Comparison of ENCODE assay signal across 28 mouse cellular contexts in the genomic region with DNA sequence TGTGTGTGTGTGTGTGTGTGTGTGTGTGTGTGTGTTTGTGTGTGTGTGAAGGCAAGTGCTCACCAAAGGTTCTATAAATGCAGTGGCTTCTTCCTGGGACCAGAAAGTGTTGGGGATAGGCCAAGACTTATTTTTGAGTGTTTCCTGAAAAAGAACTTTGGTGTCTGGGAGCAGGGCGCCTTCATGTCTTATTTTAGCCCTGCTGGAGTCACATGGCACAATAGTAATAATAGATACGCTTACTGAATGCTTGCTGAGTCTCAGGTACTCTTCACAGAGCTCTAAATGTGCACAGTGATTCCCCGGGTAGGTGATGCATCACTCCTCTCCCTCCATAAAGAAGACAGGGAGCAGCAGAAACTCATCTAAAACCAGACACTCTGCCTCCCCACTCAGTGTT.
DNase-seq lines count a peak whose midpoint lies in the region; ATAC-seq and TF ChIP-seq lines count a peak whose summit lies in the region.
"Had no signal": no experiment of that assay in that cellular context is flagged by ENCODE, and none has a peak within 500 bp of the region (broad histone marks: within the 10 kb centered on the region; RNA-seq: fewer than 3 reads in every experiment).

No protein-coding gene starts in this region.

- no peak overlapping the region for H3K9ac ChIP-seq in heart, embryonic 11.5 days (ENCODE audit: low read depth, low read length)
- H3K9ac ChIP-seq in kidney, embryonic 15.5 days = no peak overlapping the region
- H3K9ac ChIP-seq: embryonic facial prominence, embryonic 12.5 days; embryonic facial prominence, embryonic 15.5 days; forebrain, postnatal 0 days; heart, embryonic 13.5 days; hindbrain, embryonic 14.5 days had no signal

- no peak for TF ChIP-seq CTCF in kidney, adult 2 months (conservative IDR thresholded peaks at IDR 0.05; ENCODE audit: insufficient read depth, insufficient read length, low read depth, low read length)

- no peak overlapping the region for H3K4me3 ChIP-seq in heart, embryonic 11.5 days (ENCODE audit: low read depth, low read length)
- no peak overlapping the region for H3K4me3 ChIP-seq in kidney, adult 2 months (ENCODE audit: insufficient read depth, low read depth, low read length)
- H3K4me3 ChIP-seq in kidney, embryonic 15.5 days (replicated peaks) = no peak overlapping the region
- H3K4me3 ChIP-seq: embryonic facial prominence, embryonic 12.5 days; embryonic facial prominence, embryonic 15.5 days; heart, embryonic 13.5 days had no signal

- H3K36me3 ChIP-seq in heart, embryonic 11.5 days (ENCODE audit: control insufficient read depth, insufficient read depth, low read length) = no peaks in the 10 kb centered on the region
- no peaks in the 10 kb centered on the region for H3K36me3 ChIP-seq in kidney, adult 2 months (ENCODE audit: control insufficient read depth, insufficient read depth, low read length)
- no peaks in the 10 kb centered on the region for H3K36me3 ChIP-seq in kidney, embryonic 15.5 days
- H3K36me3 ChIP-seq: embryonic facial prominence, embryonic 12.5 days; embryonic facial prominence, embryonic 15.5 days; G1E; heart, embryonic 13.5 days had no signal

- no peak for TF ChIP-seq POLR2A in kidney, adult 2 months (IDR thresholded peaks at IDR 0.05; ENCODE audit: low read depth, low read length)

- no peak for ATAC-seq in heart, embryonic 11.5 days (replicated peaks; ENCODE audit: insufficient number of reproducible peaks, low FRiP score, low TSS enrichment)
- no peak for ATAC-seq in kidney, embryonic 15.5 days (replicated peaks; ENCODE audit: low FRiP score)
- ATAC-seq: forebrain, embryonic 14.5 days; hindbrain, postnatal 0 days; inflammation-experienced regulatory T-cells, adult 6 months; intestine, embryonic 16.5 days; Patski had no signal

- 59% methylated on average over 3 of the region's 3 CpGs for WGBS in heart, embryonic 11.5 days (ENCODE audit: insufficient replicate concordance)
- 76% methylated on average over 3 of the region's 3 CpGs for WGBS in kidney, adult 2 months
- 87% methylated on average over 3 of the region's 3 CpGs for WGBS in kidney, embryonic 15.5 days

- H3K4me2 ChIP-seq in heart, embryonic 11.5 days = no peak overlapping the region
- no peak overlapping the region for H3K4me2 ChIP-seq in kidney, embryonic 15.5 days
- H3K4me2 ChIP-seq: embryonic facial prominence, embryonic 12.5 days; embryonic facial prominence, embryonic 15.5 days; heart, embryonic 13.5 days; hindbrain, embryonic 14.5 days had no signal

- no peaks in the 10 kb centered on the region for H3K27me3 ChIP-seq in heart, embryonic 11.5 days (ENCODE audit: control insufficient read depth, insufficient read depth, low read length)
- H3K27me3 ChIP-seq in kidney, adult 2 months (replicated peaks; ENCODE audit: control insufficient read depth, insufficient read depth, low read length) = no peaks in the 10 kb centered on the region
- no peaks in the 10 kb centered on the region for H3K27me3 ChIP-seq in kidney, embryonic 15.5 days
- H3K27me3 ChIP-seq: CH12.LX; embryonic facial prominence, embryonic 12.5 days; embryonic facial prominence, embryonic 15.5 days; Patski had no signal

- no peak overlapping the region for H3K27ac ChIP-seq in heart, embryonic 11.5 days (ENCODE audit: low read depth, low read length)
- peak overlapping the region; percentile 46; the same call in 1 of the 2 replicates for H3K27ac ChIP-seq in kidney, adult 2 months (ENCODE audit: insufficient read depth, low read depth, low read length)
- no peak overlapping the region for H3K27ac ChIP-seq in kidney, embryonic 15.5 days
- H3K27ac ChIP-seq: embryonic facial prominence, embryonic 12.5 days; embryonic facial prominence, embryonic 15.5 days; hindbrain, embryonic 14.5 days; hindbrain, postnatal 0 days had no signal

- no peaks in the 10 kb centered on the region for H3K4me1 ChIP-seq in heart, embryonic 11.5 days (ENCODE audit: control insufficient read depth, insufficient read depth, low read length)
- H3K4me1 ChIP-seq in kidney, adult 2 months (ENCODE audit: control insufficient read depth, insufficient read depth, low read length) = peaks cover 17% of the 10 kb centered on the region
- H3K4me1 ChIP-seq in kidney, embryonic 15.5 days = 0 out of 2 replicates have a peak, but pooled peaks cover 5% of the 10 kb centered on the region
- H3K4me1 ChIP-seq: embryonic facial prominence, embryonic 12.5 days; embryonic facial prominence, embryonic 15.5 days had no signal

- DNase-seq in frontal cortex, adult 2 months (ENCODE audit: extremely low spot score in 1 of 2, low spot score in 1 of 2) = peak; percentile 46 to 52
- DNase-seq in frontal cortex, postnatal 10 days (ENCODE audit: low spot score in 2 of 2) = no peak
- peak; percentile 16 for DNase-seq in heart, adult 8-10 months (ENCODE audit: low spot score)
- no peak for DNase-seq in kidney, adult 2 months
- DNase-seq in brain, adult 2 months (ENCODE audit: low read depth, low spot score) = peak; percentile 76
- DNase-seq: adrenal gland, postnatal 10 days; adrenal gland, postnatal 36 days; B cell, adult 2 months; cerebellum, adult 11 months; cerebellum, adult 2 months; cerebellum, adult 9-11 months; cerebellum, postnatal 25 days; forebrain, postnatal 0 days; gastrocnemius, postnatal 25 days; heart, postnatal 4 days had no signal

- no peaks in the 10 kb centered on the region for H3K9me3 ChIP-seq in heart, embryonic 11.5 days (replicated peaks; ENCODE audit: control insufficient read depth, low read length)
- no peaks in the 10 kb centered on the region for H3K9me3 ChIP-seq in kidney, embryonic 15.5 days (replicated peaks)
- H3K9me3 ChIP-seq: embryonic facial prominence, embryonic 12.5 days; embryonic facial prominence, embryonic 15.5 days; heart, embryonic 13.5 days had no signal

Comparison
In these comparisons a context has a peak if more than half of its experiments do, and no peak if none do; other contexts are left out.
1. DNase-seq: peak in frontal cortex, adult 2 months (2 of 2), heart, adult 8-10 months (single experiment) and brain, adult 2 months (single experiment); none in frontal cortex, postnatal 10 days (0 of 2) and kidney, adult 2 months (single experiment).